Mouse (Mus musculus): ENCODE measurements around the gene Gm4756. TPM values are rescaled to one million over a fixed set of nuclear protein-coding genes. Genes with fewer than 3 reads are reported as not detected.
"Not testable (repeated sequence)": the region's sequence is repeated elsewhere in the genome, so short reads cannot be mapped to it uniquely, and the experiment has no call there.

Gm4756 gene
- polyA plus RNA-seq (2015; fragmentation: Nextera tagmentation; extraction: Ambion mirVana): not detected in 2 replicates

DNA sequence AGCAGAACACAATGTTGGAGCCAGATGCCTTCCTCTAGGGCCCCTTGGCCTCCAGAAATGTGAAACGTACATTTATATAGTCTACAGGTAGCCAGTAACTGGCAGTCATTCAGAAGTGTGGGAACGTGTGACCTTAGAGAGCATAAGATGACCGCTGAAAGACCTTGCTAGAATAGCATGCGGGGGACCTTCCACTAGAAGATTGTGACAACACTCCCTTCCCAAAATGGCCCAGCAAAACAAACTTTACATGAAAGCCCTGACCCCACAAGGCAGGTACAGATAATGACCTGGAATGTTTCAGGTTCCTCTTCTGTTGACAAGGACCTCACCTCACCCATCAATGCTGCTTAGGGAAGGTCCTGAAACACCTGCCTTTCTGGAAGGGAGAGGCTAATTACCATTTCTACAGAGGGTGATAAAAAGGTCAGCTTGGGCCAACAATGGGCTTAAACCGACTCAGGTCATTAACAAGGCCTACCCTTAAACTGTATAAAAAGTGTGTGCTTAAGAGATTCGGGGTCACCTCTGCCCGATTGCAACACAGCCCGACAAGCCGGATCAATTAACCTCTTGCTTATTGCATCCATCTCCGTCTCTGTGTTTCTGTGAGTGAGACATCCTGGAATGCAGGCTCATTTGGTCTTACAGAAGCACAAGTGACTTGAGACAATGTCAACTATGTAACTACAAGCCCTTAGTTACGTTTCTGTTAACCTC lies at the start of gene Gm4756:
TSS of gene Gm4756 (minus strand) at position 51 of the 720 bp plus-strand sequence.
- H3K27me3 ChIP-seq (ENCODE audit: control insufficient read depth, insufficient read depth, low read depth, low read length): no peaks in the 10 kb centered on the region
- H3K9ac ChIP-seq (ENCODE audit: low read depth, low read length): no peak within 1 kb of the TSS
- WGBS (ENCODE audit: insufficient replicate concordance): 60% methylated on average over 11 of the region's 11 CpGs
- H3K27ac ChIP-seq (ENCODE audit: low read length): no peak within 1 kb of the TSS
- no peaks in the 10 kb centered on the region for H3K9me3 ChIP-seq (replicated peaks; ENCODE audit: control insufficient read depth, low read length)
- ATAC-seq (ENCODE audit: low read depth): peak; percentile 21; the same call in 1 of the 2 replicates
- no peak within 1 kb of the TSS for H3K4me3 ChIP-seq (ENCODE audit: low read depth, low read length)
- no peaks in the 10 kb centered on the region for H3K36me3 ChIP-seq (ENCODE audit: control insufficient read depth, insufficient read depth)
- no peak within 1 kb of the TSS for H3K4me2 ChIP-seq (ENCODE audit: low read depth, low read length)
- peaks cover 3% of the 10 kb centered on the region for H3K4me1 ChIP-seq (ENCODE audit: control insufficient read depth, low read depth, low read length)

DNA sequence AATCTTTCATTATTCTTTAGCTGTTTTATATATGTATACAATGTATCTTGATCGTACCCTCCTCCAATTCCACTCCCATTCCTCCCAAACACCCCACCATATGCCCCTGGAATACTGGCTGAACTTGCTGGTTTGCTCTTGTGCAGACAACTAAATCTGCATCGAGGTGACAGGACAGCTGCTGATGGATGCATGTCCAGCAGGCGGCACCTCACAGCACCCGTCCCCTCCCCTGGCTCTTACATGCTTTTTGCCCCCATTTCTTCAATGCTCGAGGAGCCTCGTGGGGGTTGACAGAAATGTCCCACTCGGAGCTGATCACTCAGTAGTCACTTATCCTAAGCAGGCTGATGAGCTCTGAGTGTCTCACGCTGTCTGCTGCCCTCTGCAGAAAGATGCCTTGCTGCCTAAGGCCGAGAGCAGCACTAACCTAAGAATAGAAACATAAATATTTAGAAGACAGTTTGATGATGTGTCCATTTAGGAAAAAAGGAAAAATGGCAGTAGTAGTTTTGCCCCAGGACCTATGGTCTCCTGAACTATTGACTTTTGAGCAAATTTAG lies 45.5 kb upstream of the Gm4756 start:
- H3K36me3 ChIP-seq (ENCODE audit: control insufficient read depth, insufficient read depth): no peaks in the 10 kb centered on the region
- no peaks in the 10 kb centered on the region for H3K9me3 ChIP-seq (replicated peaks; ENCODE audit: control insufficient read depth, low read length)
- H3K4me2 ChIP-seq (ENCODE audit: low read depth, low read length): no peak overlapping the region
- H3K9ac ChIP-seq (ENCODE audit: low read depth, low read length): no peak overlapping the region
- no peak overlapping the region for H3K27ac ChIP-seq (ENCODE audit: low read length)
- WGBS (ENCODE audit: insufficient replicate concordance): 36% methylated on average over 9 of the region's 9 CpGs
- no peak overlapping the region for H3K4me3 ChIP-seq (ENCODE audit: low read depth, low read length)
- H3K27me3 ChIP-seq (ENCODE audit: control insufficient read depth, insufficient read depth, low read depth, low read length): no peaks in the 10 kb centered on the region
- no peaks in the 10 kb centered on the region for H3K4me1 ChIP-seq (ENCODE audit: control insufficient read depth, low read depth, low read length)
- no peak for ATAC-seq (ENCODE audit: low read depth)

DNA sequence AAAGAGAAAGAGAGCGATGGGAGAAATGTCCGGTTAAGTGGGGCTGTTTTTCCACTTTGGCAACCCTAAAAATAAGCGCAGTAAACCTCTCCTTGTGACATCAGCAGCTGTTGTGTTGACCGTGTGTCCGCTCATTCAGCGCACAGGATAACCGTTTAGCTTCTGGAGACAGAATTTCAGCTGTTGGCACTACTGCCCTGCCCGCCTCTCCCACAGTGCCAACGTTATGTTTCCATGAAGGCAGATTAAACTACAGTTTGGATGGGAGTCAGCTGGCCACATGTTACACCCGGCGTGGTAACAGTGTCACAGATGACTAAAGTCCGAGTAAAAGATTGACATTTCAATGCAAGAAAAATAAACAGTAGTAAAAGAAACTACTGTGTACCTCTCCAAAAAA lies 45.0 kb upstream of the Gm4756 start:
- 62% methylated on average over 12 of the region's 12 CpGs for WGBS (ENCODE audit: insufficient replicate concordance)
- H3K9ac ChIP-seq (ENCODE audit: low read depth, low read length): no peak overlapping the region

DNA sequence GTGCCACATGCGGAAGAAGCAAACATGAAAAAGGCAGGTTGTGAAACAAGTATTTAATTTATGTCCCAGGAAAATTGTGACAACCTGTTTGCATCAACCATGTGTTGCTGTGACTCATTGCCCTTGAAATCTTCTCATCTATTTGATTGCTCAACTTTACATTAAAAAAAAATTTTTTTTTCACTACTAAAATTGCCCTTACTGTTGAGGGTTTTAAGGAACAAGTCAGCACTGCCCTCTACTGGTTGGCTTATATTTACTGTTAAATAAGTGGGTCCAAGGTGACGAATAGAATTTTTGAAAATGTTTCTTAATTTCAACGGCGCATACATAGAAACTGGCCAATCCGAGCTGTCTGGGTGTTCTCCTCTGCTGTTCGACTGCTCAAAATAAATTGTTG lies 44.4 kb upstream of the Gm4756 start:
- Histone ChIP-seq H3K27ac (ENCODE audit: low read length) (no peak overlapping the region), H3K4me2 (ENCODE audit: low read depth, low read length) (no peak overlapping the region), H3K4me3 (ENCODE audit: low read depth, low read length) (no peak overlapping the region), H3K36me3 (ENCODE audit: control insufficient read depth, insufficient read depth) (no peaks in the 10 kb centered on the region), H3K9me3 (replicated peaks; ENCODE audit: control insufficient read depth, low read length) (no peaks in the 10 kb centered on the region), H3K4me1 (ENCODE audit: control insufficient read depth, low read depth, low read length) (no peaks in the 10 kb centered on the region), H3K9ac (ENCODE audit: low read depth, low read length) (no peak overlapping the region), H3K27me3 (ENCODE audit: control insufficient read depth, insufficient read depth, low read depth, low read length) (no peaks in the 10 kb centered on the region)
- no peak for ATAC-seq (ENCODE audit: low read depth)
- WGBS (ENCODE audit: insufficient replicate concordance): 34% methylated on average over 6 of the region's 6 CpGs

More for the DNA sequence above, 45.0 kb upstream of the Gm4756 start:
- Histone ChIP-seq H3K27me3 (ENCODE audit: control insufficient read depth, insufficient read depth, low read depth, low read length) (no peaks in the 10 kb centered on the region), H3K4me3 (ENCODE audit: low read depth, low read length) (no peak overlapping the region), H3K36me3 (ENCODE audit: control insufficient read depth, insufficient read depth) (no peaks in the 10 kb centered on the region), H3K4me1 (ENCODE audit: control insufficient read depth, low read depth, low read length) (no peaks in the 10 kb centered on the region), H3K27ac (ENCODE audit: low read length) (no peak overlapping the region), H3K4me2 (ENCODE audit: low read depth, low read length) (no peak overlapping the region), H3K9me3 (replicated peaks; ENCODE audit: control insufficient read depth, low read length) (no peaks in the 10 kb centered on the region)
- no peak for ATAC-seq (ENCODE audit: low read depth)

DNA sequence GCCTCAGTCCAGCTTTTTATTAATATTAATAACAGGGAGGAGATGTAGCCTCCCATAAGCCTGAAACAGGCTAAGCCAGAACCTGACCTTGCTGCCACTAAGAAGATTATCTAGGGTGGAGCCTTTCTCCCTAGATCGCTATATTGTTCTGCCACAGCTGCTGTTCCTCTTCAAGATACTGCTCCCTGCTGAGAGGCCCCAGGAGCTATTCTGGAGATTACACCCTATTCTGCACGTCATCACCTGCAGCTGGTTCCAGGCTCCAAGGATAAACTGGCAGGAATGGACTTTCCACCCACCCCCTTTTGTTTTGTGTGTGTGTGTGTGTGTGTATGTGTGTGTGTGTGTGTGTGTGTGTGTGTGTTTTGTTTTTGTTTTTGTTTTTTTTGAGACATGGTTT lies 38.8 kb upstream of the Gm4756 start:
- not testable (repeated sequence) for H3K9me3 ChIP-seq (replicated peaks; ENCODE audit: control insufficient read depth, low read length); H3K9ac ChIP-seq (ENCODE audit: low read depth, low read length); H3K4me1 ChIP-seq (ENCODE audit: control insufficient read depth, low read depth, low read length); ATAC-seq (ENCODE audit: low read depth); H3K4me3 ChIP-seq (ENCODE audit: low read depth, low read length); H3K27ac ChIP-seq (ENCODE audit: low read length); H3K4me2 ChIP-seq (ENCODE audit: low read depth, low read length); H3K27me3 ChIP-seq (ENCODE audit: control insufficient read depth, insufficient read depth, low read depth, low read length); H3K36me3 ChIP-seq (ENCODE audit: control insufficient read depth, insufficient read depth)
- 33% methylated on average over 2 of the region's 2 CpGs for WGBS (ENCODE audit: insufficient replicate concordance)

DNA sequence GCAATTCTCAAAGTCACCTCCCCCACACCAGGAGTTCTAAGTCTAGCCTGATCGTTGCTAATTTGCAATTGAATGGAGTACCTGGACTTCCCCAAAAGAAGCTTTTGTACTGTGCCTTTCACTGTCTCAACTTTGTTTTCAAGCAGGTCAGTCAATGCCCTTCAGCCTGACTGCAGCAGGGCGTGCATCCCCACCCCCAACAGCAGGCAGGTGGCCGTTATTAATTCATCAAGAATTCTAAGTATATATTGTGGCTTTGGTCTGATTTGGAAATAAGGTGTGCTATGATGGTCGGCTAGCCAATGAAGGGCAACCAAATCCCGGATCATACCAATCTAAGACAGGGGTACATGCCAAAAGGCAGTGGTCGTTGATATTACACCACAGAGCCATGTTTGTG lies 38.3 kb upstream of the Gm4756 start:
- H3K4me3 ChIP-seq (ENCODE audit: low read depth, low read length); H3K9ac ChIP-seq (ENCODE audit: low read depth, low read length); H3K36me3 ChIP-seq (ENCODE audit: control insufficient read depth, insufficient read depth); H3K27ac ChIP-seq (ENCODE audit: low read length); ATAC-seq (ENCODE audit: low read depth); H3K27me3 ChIP-seq (ENCODE audit: control insufficient read depth, insufficient read depth, low read depth, low read length); H3K4me1 ChIP-seq (ENCODE audit: control insufficient read depth, low read depth, low read length); H3K9me3 ChIP-seq (replicated peaks; ENCODE audit: control insufficient read depth, low read length); H3K4me2 ChIP-seq (ENCODE audit: low read depth, low read length): not testable (repeated sequence)
- 44% methylated on average over 6 of the region's 6 CpGs for WGBS (ENCODE audit: insufficient replicate concordance)

DNA sequence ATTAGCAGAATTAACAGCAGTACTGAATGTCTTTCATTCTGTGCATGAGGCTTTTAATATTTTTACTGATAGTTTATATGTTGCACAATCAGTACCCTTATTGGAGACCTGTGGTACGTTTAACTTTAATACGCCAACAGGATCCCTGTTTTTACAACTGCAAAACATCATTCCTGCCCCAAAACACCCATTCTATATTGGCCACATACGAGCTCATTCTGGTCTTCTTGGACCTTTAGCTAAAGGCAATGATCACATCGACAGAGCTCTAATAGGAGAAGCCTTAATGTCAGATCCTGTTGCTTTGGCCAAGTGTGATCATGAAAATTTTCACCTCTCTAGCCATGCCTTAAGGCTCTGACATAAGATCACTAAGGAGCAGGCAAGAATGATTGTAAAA lies 37.1 kb upstream of the Gm4756 start:
- H3K27me3 ChIP-seq (ENCODE audit: control insufficient read depth, insufficient read depth, low read depth, low read length); H3K36me3 ChIP-seq (ENCODE audit: control insufficient read depth, insufficient read depth); H3K4me1 ChIP-seq (ENCODE audit: control insufficient read depth, low read depth, low read length); H3K9me3 ChIP-seq (replicated peaks; ENCODE audit: control insufficient read depth, low read length); H3K27ac ChIP-seq (ENCODE audit: low read length); H3K4me2 ChIP-seq (ENCODE audit: low read depth, low read length); H3K9ac ChIP-seq (ENCODE audit: low read depth, low read length); ATAC-seq (ENCODE audit: low read depth); H3K4me3 ChIP-seq (ENCODE audit: low read depth, low read length): not testable (repeated sequence)
- WGBS (ENCODE audit: insufficient replicate concordance): 68% methylated on average over 4 of the region's 4 CpGs

DNA sequence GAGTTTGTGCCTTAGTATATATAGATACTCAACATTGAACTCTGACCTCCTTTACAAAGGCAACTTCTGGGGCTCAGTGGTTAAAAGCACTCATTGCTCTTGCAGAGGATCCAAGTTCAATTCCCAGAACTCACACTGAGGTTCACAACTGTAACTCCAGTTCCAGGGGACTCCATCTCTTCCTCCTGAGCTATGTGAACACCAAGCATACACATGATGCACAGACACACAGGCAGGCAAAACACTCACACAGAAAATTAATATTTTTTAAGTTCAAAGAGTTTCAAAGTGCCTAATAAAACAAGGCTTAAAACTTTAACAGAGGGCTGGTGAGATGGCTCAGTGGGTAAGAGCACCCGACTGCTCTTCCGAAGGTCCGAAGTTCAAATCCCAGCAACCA lies 34.2 kb upstream of the Gm4756 start:
- Histone ChIP-seq H3K9me3 (replicated peaks; ENCODE audit: control insufficient read depth, low read length) (no peaks in the 10 kb centered on the region), H3K36me3 (ENCODE audit: control insufficient read depth, insufficient read depth) (no peaks in the 10 kb centered on the region), H3K4me2 (ENCODE audit: low read depth, low read length) (no peak overlapping the region), H3K27ac (ENCODE audit: low read length) (no peak overlapping the region), H3K27me3 (ENCODE audit: control insufficient read depth, insufficient read depth, low read depth, low read length) (no peaks in the 10 kb centered on the region), H3K9ac (ENCODE audit: low read depth, low read length) (no peak overlapping the region), H3K4me3 (ENCODE audit: low read depth, low read length) (no peak overlapping the region), H3K4me1 (ENCODE audit: control insufficient read depth, low read depth, low read length) (peaks cover 3% of the 10 kb centered on the region)
- ATAC-seq (ENCODE audit: low read depth): no peak
- WGBS (ENCODE audit: insufficient replicate concordance): 87% methylated on average over 3 of the region's 3 CpGs

DNA sequence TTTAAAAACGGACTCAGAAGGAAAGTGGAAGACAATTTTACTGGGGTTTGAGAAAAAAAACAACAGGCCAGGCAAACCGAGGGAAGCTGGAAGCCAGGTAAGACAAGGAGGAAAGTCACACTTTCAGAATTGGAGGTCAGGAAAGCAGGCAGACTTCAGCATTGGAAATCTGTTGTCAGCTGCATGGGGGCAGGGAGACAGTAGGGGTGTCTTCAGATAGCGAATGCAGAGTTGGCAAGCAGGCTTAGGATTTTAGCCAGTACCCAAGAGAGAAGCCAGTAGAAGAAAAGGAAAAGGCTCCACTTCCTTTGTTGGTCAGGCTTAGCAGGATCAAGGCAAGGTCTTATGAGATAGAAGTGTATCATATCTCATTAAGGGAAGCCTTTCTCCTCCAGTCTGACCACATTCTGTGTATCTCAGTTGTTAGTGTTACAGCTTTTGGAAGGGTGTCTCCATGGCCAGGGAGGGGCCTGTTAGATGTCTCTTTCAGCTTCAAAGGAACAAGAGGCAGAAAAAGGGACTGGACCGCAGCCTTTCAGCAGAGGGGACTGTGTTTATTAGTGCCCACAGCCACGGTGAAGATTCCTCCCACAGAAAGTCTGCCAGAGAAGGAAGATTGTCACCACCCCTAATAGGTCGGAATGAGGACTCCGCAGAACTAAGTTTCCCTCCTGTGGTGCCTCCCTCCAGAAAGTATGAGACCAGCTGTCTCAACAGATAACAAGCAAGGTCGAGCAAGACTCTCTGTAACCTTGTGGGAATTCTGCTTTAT lies 33.2 kb upstream of the Gm4756 start:
- Histone ChIP-seq H3K9ac (ENCODE audit: low read depth, low read length) (no peak overlapping the region), H3K27ac (ENCODE audit: low read length) (0 out of 2 replicates have a peak overlapping the region, but pooled peaks have one; percentile 9), H3K4me2 (ENCODE audit: low read depth, low read length) (0 out of 2 replicates have a peak overlapping the region, but pooled peaks have one; percentile 12), H3K9me3 (replicated peaks; ENCODE audit: control insufficient read depth, low read length) (no peaks in the 10 kb centered on the region), H3K4me3 (ENCODE audit: low read depth, low read length) (no peak overlapping the region), H3K4me1 (ENCODE audit: control insufficient read depth, low read depth, low read length) (peaks cover 3% of the 10 kb centered on the region), H3K27me3 (ENCODE audit: control insufficient read depth, insufficient read depth, low read depth, low read length) (no peaks in the 10 kb centered on the region), H3K36me3 (ENCODE audit: control insufficient read depth, insufficient read depth) (no peaks in the 10 kb centered on the region)
- peak; percentile 80 for ATAC-seq (ENCODE audit: low read depth)
- 28% methylated on average over 8 of the region's 8 CpGs for WGBS (ENCODE audit: insufficient replicate concordance)

Data from liver, embryonic 16.5 days (tissue).